In genomic region chr5:114568818-114569217, GRCm38 (mm10) we compare ENCODE assay signal across 8 mouse cellular contexts. TPM values are rescaled to one million over a fixed set of nuclear protein-coding genes. Genes with fewer than 3 reads are reported as not detected.
DNase-seq lines count a peak whose midpoint lies in the region; ATAC-seq and TF ChIP-seq lines count a peak whose summit lies in the region.

No protein-coding gene starts in this region.

- no peak for ATAC-seq in forebrain, embryonic 16.5 days
- ATAC-seq in liver, embryonic 14.5 days (ENCODE audit: insufficient read depth) = no peak
- no peak for ATAC-seq in inflammation-experienced regulatory T-cells, adult 6 months

- WGBS in forebrain, embryonic 16.5 days = 9% methylated on average over 5 of the region's 5 CpGs
- 34% methylated on average over 5 of the region's 5 CpGs for WGBS in liver, embryonic 14.5 days (ENCODE audit: insufficient replicate concordance)
- 11% methylated on average over 5 of the region's 5 CpGs for WGBS in olfactory bulb, adult 2 months

- no peaks in the 10 kb centered on the region for H3K36me3 ChIP-seq in forebrain, embryonic 16.5 days (ENCODE audit: control insufficient read depth, insufficient read depth)
- no peaks in the 10 kb centered on the region for H3K36me3 ChIP-seq in liver, embryonic 14.5 days (replicated peaks; ENCODE audit: control insufficient read depth, insufficient read depth, low read depth)

- DNase-seq in left cerebral cortex, adult 2 months (ENCODE audit: extremely low spot score in 1 of 2, low spot score in 2 of 2) = no peak
- no peak for DNase-seq in left cerebral cortex, adult 18-20 months (ENCODE audit: low spot score in 2 of 2)
- no peak for DNase-seq in liver, embryonic 14.5 days (ENCODE audit: low read depth in 3 of 3, low spot score in 3 of 3)
- DNase-seq in ovary, postnatal 10 days (ENCODE audit: low spot score) = no peak
- no peak for DNase-seq in left cerebral cortex, adult 11 months (ENCODE audit: low spot score)

- H3K4me1 ChIP-seq in forebrain, embryonic 16.5 days (replicated peaks; ENCODE audit: control insufficient read depth, insufficient read depth, low read length) = peaks cover 57% of the 10 kb centered on the region
- H3K4me1 ChIP-seq in liver, embryonic 14.5 days (replicated peaks; ENCODE audit: control insufficient read depth in 2 of 2, insufficient read depth in 2 of 2, low read length in 1 of 2) = peaks cover 0 to 2% of the 10 kb centered on the region in 2 experiments; a peak in 2 of 4 replicates
- peaks cover 42% of the 10 kb centered on the region for H3K4me1 ChIP-seq in olfactory bulb, adult 2 months (ENCODE audit: control insufficient read depth, insufficient read depth, low read length)

- peak overlapping the region; percentile 75 for H3K9ac ChIP-seq in forebrain, embryonic 16.5 days (replicated peaks; ENCODE audit: low read depth, low read length)
- H3K9ac ChIP-seq in liver, embryonic 14.5 days (replicated peaks) = no peak overlapping the region

- no peaks in the 10 kb centered on the region for H3K9me3 ChIP-seq in forebrain, embryonic 16.5 days (ENCODE audit: control insufficient read depth, low read length)
- H3K9me3 ChIP-seq in liver, embryonic 14.5 days (ENCODE audit: control insufficient read depth, low read length) = no peaks in the 10 kb centered on the region; the same call in 1 of the 2 replicates

- H3K27me3 ChIP-seq in forebrain, embryonic 16.5 days (replicated peaks; ENCODE audit: control insufficient read depth, insufficient read depth, low read length) = peaks cover 23% of the 10 kb centered on the region
- H3K27me3 ChIP-seq in liver, embryonic 14.5 days (ENCODE audit: control insufficient read depth, insufficient read depth, low read length) = peaks cover 57% of the 10 kb centered on the region

- peak overlapping the region; percentile 84 for H3K4me2 ChIP-seq in forebrain, embryonic 16.5 days (ENCODE audit: low read length)
- peak overlapping the region; percentile 77 for H3K4me2 ChIP-seq in liver, embryonic 14.5 days (ENCODE audit: low read depth)

- peak overlapping the region; percentile 85 for H3K4me3 ChIP-seq in left cerebral cortex, adult 2 months
- peak overlapping the region; percentile 76 for H3K4me3 ChIP-seq in forebrain, embryonic 16.5 days (replicated peaks; ENCODE audit: low read length)
- H3K4me3 ChIP-seq in liver, embryonic 14.5 days (ENCODE audit: insufficient read depth in 1 of 2, low read depth in 2 of 2, low read length in 2 of 2) = peak overlapping the region; percentile 56 to 60
- peak overlapping the region; percentile 95 for H3K4me3 ChIP-seq in olfactory bulb, adult 2 months (ENCODE audit: insufficient read depth, low read depth, low read length)

- intact Hi-C loops in left cerebral cortex, adult 2 months (cut with DNase I) = loop anchor here (1.0 to 5.0 kb wide), 2 partner anchors 108 to 662 kb away; partner anchors contain the start of gene Coro1c

- no peak overlapping the region for H3K27ac ChIP-seq in left cerebral cortex, adult 2 months
- no peak overlapping the region for H3K27ac ChIP-seq in forebrain, embryonic 16.5 days (ENCODE audit: low read length)
- no peak overlapping the region for H3K27ac ChIP-seq in liver, embryonic 14.5 days
- no peak overlapping the region for H3K27ac ChIP-seq in olfactory bulb, adult 2 months (ENCODE audit: insufficient read depth, low read depth, low read length)

- no peak for TF ChIP-seq CTCF in left cerebral cortex, adult 2 months (IDR thresholded peaks at IDR 0.05)
- no peak for TF ChIP-seq CTCF in liver, embryonic 14.5 days (IDR thresholded peaks at IDR 0.05; ENCODE audit: low read depth)
- TF ChIP-seq CTCF in olfactory bulb, adult 2 months (IDR thresholded peaks at IDR 0.05; ENCODE audit: insufficient read depth, low read depth, low read length) = no peak

- TF ChIP-seq POLR2A in olfactory bulb, adult 2 months (IDR thresholded peaks at IDR 0.05; ENCODE audit: insufficient read depth, low read depth, low read length) = no peak

- no peak for TF ChIP-seq EP300 in liver, embryonic 14.5 days (IDR thresholded peaks at IDR 0.05; ENCODE audit: low read depth)

RNA-seq across cellular contexts. Expression of gene Fam222a, which starts 1.0 kb away (rescaled TPM):
- 1 to 10 TPM; 7.9 to 9.0 TPM for total RNA-seq in left cerebral cortex, adult 2 months (2021)
- total RNA-seq in left cerebral cortex, adult 18-20 months (2021) = 10 to 100 TPM; 10.9 to 11.0 TPM
- 4.3 and 4.4 TPM in 2 replicates for polyA plus RNA-seq in forebrain, embryonic 16.5 days (2015; fragmentation: Nextera tagmentation; extraction: Ambion mirVana)
- 0.63 and 0.71 TPM in 2 replicates for polyA plus RNA-seq in liver, embryonic 14.5 days (2012; rRNA removed)
- 0.44 and 0.56 TPM in 2 replicates for polyA plus RNA-seq in liver, embryonic 14.5 days (2014; fragmentation: Nextera tagmentation; extraction: Ambion mirVana)
- polyA plus RNA-seq in olfactory bulb, adult 2 months (2012; ENCODE audit: insufficient read depth, insufficient read length, low replicate concordance, missing spikeins) = not detected in 2 replicates
- not detected for polyA plus RNA-seq in inflammation-experienced regulatory T-cells, adult 6 months (2017; shearing (Covaris generic))
